Mouse (Mus musculus): Measurements from ENCODE around the gene Gprin3. TPM values are rescaled to one million over a fixed set of nuclear protein-coding genes. Genes with fewer than 3 reads are reported as not detected.

Gene Gprin3
- polyA plus RNA-seq, 1 experiment from 2014 or later, result 5.3 TPM

GRCm38 (mm10) chr6:59390208-59390607 lies 35.9 kb downstream of the Gprin3 start:
- Histone ChIP-seq H3K27ac (ENCODE audit: low read depth) (no peak overlapping the region), H3K4me2 (ENCODE audit: low read length) (no peak overlapping the region), H3K36me3 (ENCODE audit: control insufficient read depth, insufficient read depth, low read length) (no peaks in the 10 kb centered on the region), H3K9me3 (ENCODE audit: control insufficient read depth, low read length) (no peaks in the 10 kb centered on the region), H3K27me3 (replicated peaks; ENCODE audit: control insufficient read depth, insufficient read depth, low read length) (no peaks in the 10 kb centered on the region), H3K9ac (ENCODE audit: low read length) (no peak overlapping the region), H3K4me1 (replicated peaks; ENCODE audit: control insufficient read depth, insufficient read depth, low read length) (no peaks in the 10 kb centered on the region), H3K4me3 (ENCODE audit: low read depth, low read length) (no peak overlapping the region)
- 71% methylated on average over 3 of the region's 3 CpGs for WGBS
- ATAC-seq (replicated peaks; ENCODE audit: low FRiP score, low TSS enrichment, low read depth) (no peak), DNase-seq (ENCODE audit: low spot score) (no peak)

GRCm38 (mm10) chr6:59365300-59365699 lies 60.8 kb downstream of the Gprin3 start:
- ATAC-seq (replicated peaks; ENCODE audit: low FRiP score, low TSS enrichment, low read depth) (no peak), DNase-seq (ENCODE audit: low spot score) (no peak)
- H3K9me3 ChIP-seq (ENCODE audit: control insufficient read depth, low read length), result no peaks in the 10 kb centered on the region
- H3K4me1 ChIP-seq (replicated peaks; ENCODE audit: control insufficient read depth, insufficient read depth, low read length), result no peaks in the 10 kb centered on the region
- H3K9ac ChIP-seq (ENCODE audit: low read length), result no peak overlapping the region
- H3K27ac ChIP-seq (ENCODE audit: low read depth), result no peak overlapping the region
- no peak overlapping the region for H3K4me2 ChIP-seq (ENCODE audit: low read length)
- no peak overlapping the region for H3K4me3 ChIP-seq (ENCODE audit: low read depth, low read length)
- H3K27me3 ChIP-seq (replicated peaks; ENCODE audit: control insufficient read depth, insufficient read depth, low read length), result no peaks in the 10 kb centered on the region
- H3K36me3 ChIP-seq (ENCODE audit: control insufficient read depth, insufficient read depth, low read length), result no peaks in the 10 kb centered on the region

- H3K27me3 ChIP-seq (replicated peaks; ENCODE audit: control insufficient read depth, insufficient read depth, low read length), result no peaks in the 10 kb centered on the region
- WGBS, result 95% methylated on average over 2 of the region's 2 CpGs
- H3K9ac ChIP-seq (ENCODE audit: low read length), result no peak overlapping the region
- no peaks in the 10 kb centered on the region for H3K9me3 ChIP-seq (ENCODE audit: control insufficient read depth, low read length)
- no peak overlapping the region for H3K4me2 ChIP-seq (ENCODE audit: low read length)
- no peak for ATAC-seq (replicated peaks; ENCODE audit: low FRiP score, low TSS enrichment, low read depth)
- H3K4me1 ChIP-seq (replicated peaks; ENCODE audit: control insufficient read depth, insufficient read depth, low read length), result no peaks in the 10 kb centered on the region
- no peak overlapping the region for H3K4me3 ChIP-seq (ENCODE audit: low read depth, low read length)
- DNase-seq (ENCODE audit: low spot score), result no peak
- no peaks in the 10 kb centered on the region for H3K36me3 ChIP-seq (ENCODE audit: control insufficient read depth, insufficient read depth, low read length)
- H3K27ac ChIP-seq (ENCODE audit: low read depth), result no peak overlapping the region
These were observed 62.8 kb downstream of the Gprin3 start for GRCm38 (mm10) chr6:59363282-59363681.

- H3K4me3 ChIP-seq (ENCODE audit: low read depth, low read length), result no peak overlapping the region
- 96% methylated on average over 7 of the region's 7 CpGs for WGBS
These were observed 71.2 kb downstream of the Gprin3 start for GRCm38 (mm10) chr6:59354943-59355342.

GRCm38 (mm10) chr6:59351108-59351789 lies 74.8 kb downstream of the Gprin3 start:
- no peak overlapping the region for H3K27ac ChIP-seq (ENCODE audit: low read depth)
- H3K27me3 ChIP-seq (replicated peaks; ENCODE audit: control insufficient read depth, insufficient read depth, low read length), result no peaks in the 10 kb centered on the region
- no peak for DNase-seq (ENCODE audit: low spot score)
- ATAC-seq (replicated peaks; ENCODE audit: low FRiP score, low TSS enrichment, low read depth), result no peak
- H3K9me3 ChIP-seq (ENCODE audit: control insufficient read depth, low read length), result no peaks in the 10 kb centered on the region
- no peak overlapping the region for H3K4me3 ChIP-seq (ENCODE audit: low read depth, low read length)
- WGBS, result 82% methylated on average over 5 of the region's 5 CpGs
- H3K36me3 ChIP-seq (ENCODE audit: control insufficient read depth, insufficient read depth, low read length), result no peaks in the 10 kb centered on the region
- no peaks in the 10 kb centered on the region for H3K4me1 ChIP-seq (replicated peaks; ENCODE audit: control insufficient read depth, insufficient read depth, low read length)
- no peak overlapping the region for H3K4me2 ChIP-seq (ENCODE audit: low read length)
- H3K9ac ChIP-seq (ENCODE audit: low read length), result no peak overlapping the region

More at GRCm38 (mm10) chr6:59354943-59355342, 71.2 kb downstream of the Gprin3 start:
- H3K27ac ChIP-seq (ENCODE audit: low read depth), result no peak overlapping the region
- no peaks in the 10 kb centered on the region for H3K4me1 ChIP-seq (replicated peaks; ENCODE audit: control insufficient read depth, insufficient read depth, low read length)
- no peaks in the 10 kb centered on the region for H3K9me3 ChIP-seq (ENCODE audit: control insufficient read depth, low read length)
- DNase-seq (ENCODE audit: low spot score) (no peak), ATAC-seq (replicated peaks; ENCODE audit: low FRiP score, low TSS enrichment, low read depth) (no peak)
- H3K4me2 ChIP-seq (ENCODE audit: low read length), result no peak overlapping the region
- no peaks in the 10 kb centered on the region for H3K27me3 ChIP-seq (replicated peaks; ENCODE audit: control insufficient read depth, insufficient read depth, low read length)
- no peaks in the 10 kb centered on the region for H3K36me3 ChIP-seq (ENCODE audit: control insufficient read depth, insufficient read depth, low read length)
- H3K9ac ChIP-seq (ENCODE audit: low read length), result no peak overlapping the region

GRCm38 (mm10) chr6:59348673-59349072 lies 77.4 kb downstream of the Gprin3 start:
- no peaks in the 10 kb centered on the region for H3K36me3 ChIP-seq (ENCODE audit: control insufficient read depth, insufficient read depth, low read length)
- H3K9ac ChIP-seq (ENCODE audit: low read length), result no peak overlapping the region
- H3K4me1 ChIP-seq (replicated peaks; ENCODE audit: control insufficient read depth, insufficient read depth, low read length), result no peaks in the 10 kb centered on the region
- no peaks in the 10 kb centered on the region for H3K27me3 ChIP-seq (replicated peaks; ENCODE audit: control insufficient read depth, insufficient read depth, low read length)
- no peak overlapping the region for H3K4me2 ChIP-seq (ENCODE audit: low read length)
- H3K4me3 ChIP-seq (ENCODE audit: low read depth, low read length), result no peak overlapping the region
- no peak for ATAC-seq (replicated peaks; ENCODE audit: low FRiP score, low TSS enrichment, low read depth)
- no peak overlapping the region for H3K27ac ChIP-seq (ENCODE audit: low read depth)
- no peaks in the 10 kb centered on the region for H3K9me3 ChIP-seq (ENCODE audit: control insufficient read depth, low read length)
- DNase-seq (ENCODE audit: low spot score), result no peak
- 74% methylated on average over 1 of the region's 1 CpGs for whole genome bisulfite sequencing

- H3K4me2 ChIP-seq (ENCODE audit: low read length), result no peak overlapping the region
- H3K4me1 ChIP-seq (replicated peaks; ENCODE audit: control insufficient read depth, insufficient read depth, low read length), result no peaks in the 10 kb centered on the region
- no peaks in the 10 kb centered on the region for H3K27me3 ChIP-seq (replicated peaks; ENCODE audit: control insufficient read depth, insufficient read depth, low read length)
- no peak overlapping the region for H3K27ac ChIP-seq (ENCODE audit: low read depth)
- H3K9ac ChIP-seq (ENCODE audit: low read length), result no peak overlapping the region
- H3K36me3 ChIP-seq (ENCODE audit: control insufficient read depth, insufficient read depth, low read length), result no peaks in the 10 kb centered on the region
- H3K4me3 ChIP-seq (ENCODE audit: low read depth, low read length), result no peak overlapping the region
- WGBS, result 73% methylated on average over 1 of the region's 1 CpGs
- ATAC-seq (replicated peaks; ENCODE audit: low FRiP score, low TSS enrichment, low read depth) (no peak), DNase-seq (ENCODE audit: low spot score) (no peak)
- no peaks in the 10 kb centered on the region for H3K9me3 ChIP-seq (ENCODE audit: control insufficient read depth, low read length)
These were observed 84.9 kb downstream of the Gprin3 start for GRCm38 (mm10) chr6:59341146-59341545.

GRCm38 (mm10) chr6:59328297-59328696 lies 97.8 kb downstream of the Gprin3 start:
- DNase-seq (ENCODE audit: low spot score), result no peak
- Histone ChIP-seq H3K4me1 (replicated peaks; ENCODE audit: control insufficient read depth, insufficient read depth, low read length) (no peaks in the 10 kb centered on the region), H3K27ac (ENCODE audit: low read depth) (no peak overlapping the region), H3K4me3 (ENCODE audit: low read depth, low read length) (no peak overlapping the region), H3K9ac (ENCODE audit: low read length) (no peak overlapping the region), H3K36me3 (ENCODE audit: control insufficient read depth, insufficient read depth, low read length) (no peaks in the 10 kb centered on the region), H3K27me3 (replicated peaks; ENCODE audit: control insufficient read depth, insufficient read depth, low read length) (no peaks in the 10 kb centered on the region), H3K4me2 (ENCODE audit: low read length) (no peak overlapping the region), H3K9me3 (ENCODE audit: control insufficient read depth, low read length) (no peaks in the 10 kb centered on the region)
- no peak for ATAC-seq (replicated peaks; ENCODE audit: low FRiP score, low TSS enrichment, low read depth)
- 72% methylated on average over 1 of the region's 1 CpGs for WGBS

- H3K4me3 ChIP-seq (ENCODE audit: low read depth, low read length), result no peak overlapping the region
- no peak overlapping the region for H3K4me2 ChIP-seq (ENCODE audit: low read length)
- ATAC-seq (replicated peaks; ENCODE audit: low FRiP score, low TSS enrichment, low read depth) (no peak), DNase-seq (ENCODE audit: low spot score) (no peak)
- no peak overlapping the region for H3K9ac ChIP-seq (ENCODE audit: low read length)
- no peaks in the 10 kb centered on the region for H3K4me1 ChIP-seq (replicated peaks; ENCODE audit: control insufficient read depth, insufficient read depth, low read length)
- H3K36me3 ChIP-seq (ENCODE audit: control insufficient read depth, insufficient read depth, low read length), result no peaks in the 10 kb centered on the region
- H3K27ac ChIP-seq (ENCODE audit: low read depth), result no peak overlapping the region
- no peaks in the 10 kb centered on the region for H3K27me3 ChIP-seq (replicated peaks; ENCODE audit: control insufficient read depth, insufficient read depth, low read length)
- no peaks in the 10 kb centered on the region for H3K9me3 ChIP-seq (ENCODE audit: control insufficient read depth, low read length)
These were observed 110.2 kb downstream of the Gprin3 start for GRCm38 (mm10) chr6:59315868-59316267.
